Mouse (Mus musculus): Measurements from ENCODE around the gene Tars2.

The Tars2 gene

GRCm38 (mm10) chr3:95734092-95734702, 25.8 kb downstream of the Tars2 start:
- DNase-seq: no peak

DNA sequence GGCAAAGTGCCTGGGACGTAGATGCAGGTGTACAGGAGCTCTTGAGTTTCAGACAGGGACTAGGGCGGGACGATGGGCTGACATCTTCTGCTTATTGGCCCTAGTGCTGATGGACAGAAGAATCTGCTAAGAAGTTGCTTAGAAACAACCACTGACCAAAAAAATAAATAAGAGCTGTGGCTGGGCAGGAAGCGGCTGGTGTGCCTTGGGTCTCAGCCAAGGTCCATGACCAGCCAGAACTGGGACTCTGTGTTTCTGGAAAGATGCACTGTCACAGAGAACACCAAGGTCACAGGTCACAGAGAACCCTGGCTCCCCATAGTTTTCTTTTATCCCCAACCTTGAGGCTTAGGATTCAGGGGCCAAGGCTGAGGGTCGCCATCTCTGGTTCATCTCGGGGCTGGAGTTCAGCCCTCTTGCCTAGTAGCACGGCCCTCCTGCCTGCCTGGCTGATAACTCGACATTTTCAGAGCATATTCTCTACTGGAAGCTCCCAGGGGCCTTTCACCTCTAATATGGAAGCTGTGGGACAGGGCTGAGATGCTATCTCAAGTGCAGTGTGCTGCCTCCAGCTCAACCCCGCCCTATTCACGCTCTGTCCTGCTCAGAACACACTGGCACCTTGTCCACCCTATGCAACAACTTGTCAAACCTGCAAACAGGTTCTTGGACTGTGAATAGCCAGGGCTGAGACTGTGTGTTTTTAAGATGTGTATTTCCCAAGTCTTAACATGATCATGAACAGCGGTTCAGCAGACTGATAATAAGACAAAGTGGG, 27.1 kb downstream of the Tars2 start:
- DNase-seq: no peak

- no peak for DNase-seq
Observed at GRCm38 (mm10) chr3:95732297-95732696, 27.7 kb downstream of the Tars2 start.

DNA sequence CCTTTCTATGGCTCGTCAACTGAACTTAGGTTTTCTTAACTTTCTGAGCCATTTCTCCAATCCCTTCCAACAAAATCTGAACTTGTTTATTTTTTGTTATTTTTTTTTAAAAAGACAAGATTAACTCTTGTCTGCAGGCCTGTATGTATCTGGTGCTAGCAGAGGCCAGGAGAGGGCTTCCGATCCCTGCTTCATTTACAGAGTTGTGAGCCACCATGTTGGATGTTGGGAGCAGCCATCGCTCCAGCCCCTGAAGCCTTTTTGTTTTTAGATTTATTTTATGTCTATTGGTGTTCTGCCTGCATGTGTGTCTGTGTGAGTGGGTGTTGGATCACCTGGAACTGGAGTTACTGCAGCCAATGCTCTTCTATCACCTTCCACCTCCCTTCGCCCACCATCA, 28.2 kb downstream of the Tars2 start:
- no peak for DNase-seq

- DNase-seq: no peak
Observed at GRCm38 (mm10) chr3:95730431-95730830, 29.6 kb downstream of the Tars2 start.

GRCm38 (mm10) chr3:95728906-95729305, 31.1 kb downstream of the Tars2 start:
- DNase-seq: no peak

- DNase-seq: no peak
Observed at GRCm38 (mm10) chr3:95726696-95727358, 33.2 kb downstream of the Tars2 start.

GRCm38 (mm10) chr3:95725863-95726262, 34.1 kb downstream of the Tars2 start:
- no peak for DNase-seq

GRCm38 (mm10) chr3:95722386-95722785, 37.6 kb downstream of the Tars2 start:
- no peak for DNase-seq

- no peak for DNase-seq
Observed at GRCm38 (mm10) chr3:95718153-95718552, 41.9 kb downstream of the Tars2 start.

DNA sequence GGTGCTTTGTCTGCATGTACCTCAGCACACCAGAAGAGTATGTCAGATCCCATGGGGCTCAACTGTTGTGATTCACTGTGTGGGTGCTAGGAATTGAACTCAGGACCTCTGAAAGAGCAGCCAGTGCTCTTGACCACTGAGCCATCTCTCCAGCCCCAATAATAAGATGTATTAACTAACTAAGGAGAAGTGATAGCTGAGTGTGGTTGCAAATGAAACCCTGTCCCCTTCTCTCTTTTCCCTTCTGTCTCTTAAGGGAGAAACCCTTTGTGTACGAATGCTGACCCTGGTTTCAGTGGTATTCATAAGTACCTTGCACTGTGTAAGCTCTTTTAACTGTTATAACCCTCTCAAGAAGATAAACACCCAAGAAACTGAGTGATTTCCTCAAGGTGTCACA, 43.9 kb downstream of the Tars2 start:
- no peak for DNase-seq

DNA sequence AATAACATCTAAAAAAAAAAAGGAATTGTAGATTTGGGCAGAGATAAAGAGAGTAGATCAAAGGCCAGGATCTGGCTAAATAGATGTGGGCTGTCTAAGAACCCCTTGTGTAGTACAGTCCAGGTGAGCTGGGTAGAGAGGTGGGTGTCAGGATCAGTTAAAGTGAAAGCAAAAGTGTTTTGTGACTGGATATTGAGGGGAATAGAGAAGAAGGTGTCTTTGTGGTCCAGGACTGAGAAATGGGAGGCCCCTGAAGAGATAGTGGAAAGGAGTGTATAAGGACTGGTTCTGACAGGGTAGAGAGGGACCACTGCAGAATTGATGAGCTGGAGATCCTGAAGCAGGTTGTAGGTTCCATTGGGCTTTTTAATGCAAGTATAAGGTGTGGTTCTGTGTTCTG, 50.0 kb downstream of the Tars2 start:
- no peak for DNase-seq

- DNase-seq: no peak
Observed at GRCm38 (mm10) chr3:95709044-95709443, 51.0 kb downstream of the Tars2 start.

DNA sequence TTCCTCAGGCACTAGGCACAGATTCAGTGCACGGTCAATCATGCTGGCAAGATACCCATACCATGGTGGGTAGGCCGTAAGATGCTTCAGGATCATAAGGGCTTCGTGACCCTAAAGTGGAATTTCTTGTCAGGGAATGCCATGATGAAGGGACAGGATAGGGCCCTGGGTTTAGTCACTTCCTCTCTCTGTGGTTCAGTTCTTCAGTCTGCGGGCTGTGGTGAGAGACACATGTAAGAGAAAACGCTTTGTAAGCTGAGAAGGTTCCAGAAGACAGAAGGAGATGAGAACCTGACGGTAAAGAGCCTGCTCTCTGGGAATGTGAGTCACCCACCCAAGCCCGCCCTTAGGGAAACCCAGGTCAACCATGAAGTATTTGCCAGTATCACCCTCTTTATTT, 52.5 kb downstream of the Tars2 start:
- DNase-seq: no peak

- DNase-seq: no peak
Observed at GRCm38 (mm10) chr3:95706273-95706672, 53.7 kb downstream of the Tars2 start.

GRCm38 (mm10) chr3:95704612-95705011, 55.4 kb downstream of the Tars2 start:
- DNase-seq: no peak

GRCm38 (mm10) chr3:95703276-95703675, 56.7 kb downstream of the Tars2 start:
- DNase-seq: no peak

GRCm38 (mm10) chr3:95701877-95702540, 58.0 kb downstream of the Tars2 start:
- DNase-seq: peak; percentile 63 to 79

DNA sequence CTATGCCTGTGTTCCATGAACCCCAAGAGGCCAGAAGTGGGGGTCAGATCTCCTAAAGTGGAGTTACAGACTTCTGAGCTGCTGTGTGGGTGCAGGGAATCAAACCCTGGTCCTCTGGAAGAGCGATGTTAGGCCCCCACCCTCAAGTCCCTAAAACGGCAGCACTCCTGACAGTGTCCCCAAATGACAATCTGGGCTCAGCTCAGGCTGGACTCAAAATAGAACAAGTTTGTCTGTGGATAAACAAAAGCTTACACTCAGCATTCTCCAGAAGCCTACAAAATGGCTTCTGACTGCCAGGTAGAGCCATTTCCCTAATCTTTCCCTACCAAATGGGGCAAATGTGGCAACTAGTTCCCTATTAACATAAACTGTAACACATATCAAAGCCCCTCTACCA, 58.9 kb downstream of the Tars2 start:
- DNase-seq: no peak

DNA sequence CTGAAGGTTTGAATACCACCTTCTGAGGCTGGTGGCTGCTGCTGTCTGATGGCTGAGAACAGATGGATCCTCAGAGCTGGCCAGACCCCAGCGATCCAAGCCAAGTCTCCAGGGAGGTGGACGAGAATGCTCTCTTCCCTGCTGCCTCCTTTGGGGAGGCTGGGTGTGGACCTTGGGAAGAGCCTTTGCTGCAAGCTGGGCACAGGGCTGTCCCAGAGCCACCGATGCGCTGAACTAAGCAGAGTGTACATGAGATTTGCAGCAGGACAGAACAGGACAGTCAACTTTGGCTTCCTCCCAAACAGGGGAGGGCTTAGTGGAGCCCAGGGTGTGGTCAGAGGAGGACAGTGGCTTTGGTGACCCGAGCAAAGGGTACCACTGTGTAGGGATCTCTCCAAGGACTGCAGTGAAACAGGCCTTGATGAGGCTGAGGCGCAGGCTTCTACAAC, 59.7 kb downstream of the Tars2 start:
- DNase-seq: peak; percentile 82

- DNase-seq: no peak
Observed at GRCm38 (mm10) chr3:95698286-95698685, 61.7 kb downstream of the Tars2 start.

DNA sequence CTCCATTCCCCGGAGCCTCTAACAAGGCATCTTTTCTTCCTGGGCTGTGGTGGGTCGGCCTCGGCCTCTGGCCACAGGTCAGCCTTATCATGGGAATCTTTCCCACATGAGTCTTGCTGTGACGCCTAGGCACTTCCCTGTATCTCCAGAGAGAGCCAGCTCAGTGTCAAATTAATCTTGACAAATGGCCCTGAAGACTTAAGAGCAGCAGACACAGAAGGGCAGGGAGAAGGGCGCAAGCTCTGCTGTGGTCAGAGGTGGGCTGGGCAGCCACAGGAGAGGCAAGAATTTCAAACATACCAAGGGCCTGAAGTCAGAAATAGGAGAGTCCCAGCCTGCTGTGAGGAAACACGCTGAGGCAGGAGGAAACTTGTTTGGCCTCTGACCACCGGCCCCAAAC, 63.6 kb downstream of the Tars2 start:
- DNase-seq: no peak

DNA sequence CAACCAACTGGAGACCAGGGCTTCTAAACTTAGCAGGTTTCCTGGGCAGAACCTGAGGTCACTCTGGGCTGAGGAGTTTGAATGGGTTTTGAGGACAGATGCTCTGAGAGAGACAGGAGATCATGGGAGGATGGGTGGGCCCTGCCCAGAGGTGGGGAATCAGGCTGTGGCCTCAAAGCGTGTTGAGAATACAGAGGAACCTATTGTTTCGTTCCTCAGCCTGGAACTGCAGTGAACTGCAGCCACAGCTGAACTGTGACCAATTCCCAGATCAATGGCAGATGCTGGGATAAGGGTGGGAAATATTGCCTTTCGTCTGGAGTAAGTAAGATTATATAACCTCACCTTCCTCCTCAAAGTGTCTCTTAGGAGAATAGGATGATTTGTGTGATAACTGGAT, 64.2 kb downstream of the Tars2 start:
- no peak for DNase-seq
